Mouse (Mus musculus) ovary, postnatal 36 days (tissue): ENCODE data around the gene Bicc1.
A peak's percentile ranks its signal among the peaks of the same experiment; 100 is the strongest.

Source experiments
- DNase-seq: peaks from one replicate; pipeline ENCODE4 v3.0.0; 2022; ENCODE audit warnings: low spot score, mixed read lengths

The Bicc1 gene

GRCm38 (mm10) chr10:71158940-71159675 is 392 bp downstream of the Bicc1 start:
- DNase-seq = peak; percentile 49

GRCm38 (mm10) chr10:71156569-71156968 is 2.9 kb downstream of the Bicc1 start:
- DNase-seq = no peak

GRCm38 (mm10) chr10:71153610-71154009 is 5.9 kb downstream of the Bicc1 start:
- no peak for DNase-seq

- DNase-seq = no peak
Measured at GRCm38 (mm10) chr10:71153138-71153537, 6.4 kb downstream of the Bicc1 start.

- DNase-seq = no peak
Measured at GRCm38 (mm10) chr10:71150486-71150885, 9.0 kb downstream of the Bicc1 start.

- no peak for DNase-seq
Measured at GRCm38 (mm10) chr10:71148951-71149603, 10.4 kb downstream of the Bicc1 start.

- no peak for DNase-seq
Measured at GRCm38 (mm10) chr10:71148226-71148625, 11.3 kb downstream of the Bicc1 start.

GRCm38 (mm10) chr10:71146681-71147615 is 12.6 kb downstream of the Bicc1 start:
- DNase-seq = no peak

- DNase-seq = no peak
Measured at GRCm38 (mm10) chr10:71145801-71146200, 13.7 kb downstream of the Bicc1 start.

GRCm38 (mm10) chr10:71144191-71144590 is 15.3 kb downstream of the Bicc1 start:
- no peak for DNase-seq

- no peak for DNase-seq
Measured at GRCm38 (mm10) chr10:71142568-71142967, 16.9 kb downstream of the Bicc1 start.

GRCm38 (mm10) chr10:71140281-71140845 is 19.1 kb downstream of the Bicc1 start:
- no peak for DNase-seq

- no peak for DNase-seq
Measured at GRCm38 (mm10) chr10:71138852-71139197, 20.7 kb downstream of the Bicc1 start.

GRCm38 (mm10) chr10:71138132-71138851 is 21.2 kb downstream of the Bicc1 start:
- DNase-seq = no peak

GRCm38 (mm10) chr10:71137606-71138005 is 21.9 kb downstream of the Bicc1 start:
- DNase-seq = no peak

GRCm38 (mm10) chr10:71131333-71131732 is 28.2 kb downstream of the Bicc1 start:
- no peak for DNase-seq

- no peak for DNase-seq
Measured at GRCm38 (mm10) chr10:71130261-71130660, 29.2 kb downstream of the Bicc1 start.

- DNase-seq = no peak
Measured at GRCm38 (mm10) chr10:71127951-71128331, 31.6 kb downstream of the Bicc1 start.

- DNase-seq = no peak
Measured at GRCm38 (mm10) chr10:71127278-71127950, 32.1 kb downstream of the Bicc1 start.

- DNase-seq = no peak
Measured at GRCm38 (mm10) chr10:71123974-71124373, 35.5 kb downstream of the Bicc1 start.

- no peak for DNase-seq
Measured at GRCm38 (mm10) chr10:71123395-71123794, 36.1 kb downstream of the Bicc1 start.
